Mouse (Mus musculus) thymus, postnatal 14 days (tissue): Measurements from ENCODE around the gene Calcoco1.
A peak's percentile ranks its signal among the peaks of the same experiment; 100 is the strongest.

Experiments
- DNase-seq: peaks from one replicate; pipeline ENCODE4 v3.0.0; 2021

Calcoco1 gene

GRCm38 (mm10) chr15:102721980-102722475, at the start of gene Calcoco1:
Gene Calcoco1, minus strand, starts transcription at chr15:102722178.
- peak; percentile 94 for DNase-seq

DNA sequence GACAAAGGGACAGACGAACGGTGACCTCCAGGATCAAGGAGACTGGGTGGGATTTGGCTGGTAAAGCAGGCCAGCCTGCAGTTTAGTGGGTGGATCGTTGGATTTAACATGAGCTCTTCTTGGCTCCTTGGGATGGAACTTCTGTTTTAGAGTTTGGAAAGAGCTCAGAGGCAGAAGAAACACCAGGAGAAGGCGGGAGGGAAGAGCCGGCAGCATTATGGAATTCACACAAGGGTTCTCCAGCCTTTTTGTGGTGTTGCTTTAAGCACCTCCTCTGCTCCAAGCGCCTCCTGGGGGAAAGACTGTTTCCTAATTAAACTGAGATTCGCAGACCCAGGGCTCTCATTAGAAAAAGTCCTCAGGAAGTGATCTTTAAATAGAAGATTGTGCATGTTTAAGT, 48.9 kb upstream of the Calcoco1 start:
- no peak for DNase-seq

DNA sequence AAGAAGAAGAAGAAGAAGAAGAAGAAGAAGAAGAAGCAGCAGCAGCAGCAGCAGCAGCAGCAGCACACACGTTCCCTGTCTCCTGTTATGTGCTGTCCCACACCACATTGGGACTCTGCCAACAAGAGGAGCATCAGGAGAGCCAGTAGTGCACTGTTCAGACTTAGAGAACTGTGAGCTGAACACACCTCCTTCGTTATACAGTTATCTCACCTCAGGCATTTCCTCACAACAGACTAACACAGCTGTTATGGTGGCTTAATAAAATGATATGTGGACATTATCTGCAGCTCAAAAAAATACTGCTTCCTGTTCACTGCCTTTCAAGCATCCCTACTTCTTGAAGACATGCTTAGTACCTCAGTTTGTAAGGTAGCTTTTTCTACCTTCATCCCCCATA, 43.2 kb upstream of the Calcoco1 start:
- no peak for DNase-seq

- DNase-seq: no peak
Observed at GRCm38 (mm10) chr15:102761745-102762378, 39.9 kb upstream of the Calcoco1 start.

DNA sequence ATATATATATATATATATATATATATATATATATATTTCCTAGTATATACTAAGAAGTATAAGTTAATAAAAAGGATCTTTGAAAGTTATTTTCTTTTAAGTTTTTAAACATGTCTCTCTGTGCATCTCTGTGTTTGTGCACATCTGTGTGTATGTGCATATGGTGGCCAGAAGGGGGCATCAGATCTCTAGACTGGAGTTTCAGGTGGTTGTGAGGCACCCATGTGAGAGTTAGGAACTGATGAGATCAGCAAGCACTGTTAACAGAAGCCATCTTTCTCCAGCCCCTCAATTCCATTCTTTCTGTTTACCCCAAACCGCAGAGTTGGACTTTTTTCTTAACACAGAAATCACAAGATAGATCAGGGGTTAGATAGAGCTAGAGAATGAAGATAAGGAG, 35.7 kb upstream of the Calcoco1 start:
- DNase-seq: no peak

- no peak for DNase-seq
Observed at GRCm38 (mm10) chr15:102755053-102755452, 33.1 kb upstream of the Calcoco1 start.

GRCm38 (mm10) chr15:102754361-102754760, 32.4 kb upstream of the Calcoco1 start:
- no peak for DNase-seq

GRCm38 (mm10) chr15:102753170-102753569, 31.2 kb upstream of the Calcoco1 start:
- peak; percentile 54 for DNase-seq

GRCm38 (mm10) chr15:102752164-102752563, 30.2 kb upstream of the Calcoco1 start:
- DNase-seq: no peak

DNA sequence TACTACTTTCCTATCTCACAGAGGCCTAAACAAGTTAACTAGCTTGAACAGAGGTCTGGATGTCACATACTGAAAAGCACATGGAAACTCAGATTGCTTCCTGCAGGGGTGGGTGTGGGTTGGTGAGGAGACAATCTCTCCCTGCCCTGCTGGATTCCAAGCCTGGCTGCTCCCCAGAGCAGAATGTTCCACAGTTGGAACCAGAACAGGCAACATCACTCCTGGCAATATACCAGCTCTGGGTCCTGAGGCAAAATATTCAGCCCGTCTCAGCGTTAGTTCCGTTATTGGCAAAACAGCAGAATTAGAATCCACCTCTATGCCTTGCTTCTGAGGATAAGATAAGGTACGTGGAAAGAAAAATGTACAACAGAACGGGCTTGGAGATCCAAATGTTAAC, 28.3 kb upstream of the Calcoco1 start:
- DNase-seq: no peak

- DNase-seq: no peak
Observed at GRCm38 (mm10) chr15:102749103-102749502, 27.1 kb upstream of the Calcoco1 start.

- DNase-seq: no peak
Observed at GRCm38 (mm10) chr15:102747853-102748252, 25.9 kb upstream of the Calcoco1 start.

DNA sequence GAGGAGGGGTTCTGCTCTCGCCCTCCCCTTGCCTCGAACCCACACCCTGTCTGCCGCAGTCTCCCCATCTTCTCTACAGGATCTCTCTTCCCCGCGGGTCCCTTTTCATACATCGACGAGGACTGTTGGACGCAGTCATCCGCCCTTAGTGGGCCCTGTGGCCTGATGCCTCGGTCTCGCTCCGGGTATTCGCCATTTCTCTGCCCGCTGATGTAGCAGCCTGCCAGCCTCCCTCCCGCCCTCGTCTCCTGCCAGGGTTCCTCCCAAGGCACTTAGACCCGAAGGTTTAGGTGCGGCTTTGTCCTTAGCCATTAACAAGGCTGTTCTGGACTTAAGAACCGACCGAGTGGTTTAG, 25.3 kb upstream of the Calcoco1 start:
- DNase-seq: no peak

DNA sequence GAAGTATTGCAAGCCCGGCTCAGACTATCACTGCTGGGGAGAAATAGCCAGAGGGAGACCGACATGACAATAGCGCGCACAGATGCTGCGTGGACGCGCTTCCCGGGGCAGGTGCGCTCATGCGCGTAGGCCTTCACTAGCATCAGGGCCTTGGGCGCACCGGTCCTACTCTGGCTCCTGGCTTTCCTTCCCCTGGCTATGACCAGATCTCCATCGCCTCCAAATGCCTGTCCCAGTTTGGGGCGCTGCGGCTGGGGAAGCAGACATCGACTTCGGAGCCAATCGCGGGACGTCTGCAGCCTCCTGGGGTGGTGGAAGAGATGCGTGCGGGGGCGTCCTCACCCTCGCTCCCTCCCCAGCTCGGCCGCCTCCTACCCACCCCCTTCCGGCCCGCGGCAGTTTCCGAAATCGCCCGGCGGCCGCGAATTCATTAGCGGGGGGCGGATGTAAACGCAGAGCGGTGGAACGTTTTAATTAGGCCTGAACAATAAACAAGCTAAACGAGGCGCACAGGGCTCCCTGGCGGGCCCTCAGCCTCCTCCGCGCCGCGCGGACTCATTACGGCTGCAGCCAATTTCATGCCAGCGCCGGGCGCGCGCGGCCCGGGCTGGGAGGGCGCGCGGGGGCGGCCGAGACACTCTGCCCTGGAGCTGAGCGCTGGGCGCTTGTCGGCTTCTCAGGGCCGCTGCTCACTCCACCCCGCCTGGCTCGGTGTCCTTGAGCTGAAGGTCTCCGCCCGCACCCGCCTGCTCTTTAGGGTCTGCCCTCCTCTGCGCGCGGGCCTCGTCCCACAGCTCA, 24.7 kb upstream of the Calcoco1 start:
- no peak for DNase-seq

DNA sequence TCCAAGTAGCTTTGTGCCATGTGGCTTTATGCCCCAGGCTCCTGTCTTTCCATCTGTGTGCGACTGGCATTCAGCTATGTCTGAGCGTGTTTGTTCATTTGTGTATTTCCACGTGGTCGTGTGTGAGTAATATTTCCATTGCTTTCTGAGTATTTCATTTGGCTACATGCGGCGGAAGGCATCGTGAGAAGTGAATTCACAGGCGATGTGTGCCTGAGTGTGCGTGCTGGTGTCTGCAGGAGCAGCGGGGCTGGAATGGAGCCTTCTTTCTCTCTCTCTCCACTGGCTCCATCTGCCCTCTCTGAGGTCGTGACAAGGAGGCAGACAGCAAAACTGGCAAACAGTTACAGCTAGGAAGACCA, 24.1 kb upstream of the Calcoco1 start:
- no peak for DNase-seq

DNA sequence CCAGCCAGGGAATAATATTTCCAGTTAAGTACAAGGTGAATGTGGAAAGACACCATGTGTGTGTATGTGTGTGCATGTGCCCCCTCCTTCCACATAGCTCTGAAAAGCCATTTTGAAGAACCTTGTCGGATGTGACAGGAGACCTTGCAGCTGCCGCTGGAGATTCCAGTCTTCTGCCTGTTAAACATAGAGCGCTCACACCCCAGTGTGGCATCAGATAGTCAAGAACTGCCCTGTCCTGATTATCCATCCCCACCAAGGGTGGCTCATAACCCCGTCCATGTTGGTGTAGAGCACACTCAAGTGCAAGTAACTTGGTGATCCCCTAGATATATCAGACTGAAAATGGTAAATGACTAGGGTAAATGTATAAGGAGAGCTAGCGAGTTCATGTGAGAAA, 23.4 kb upstream of the Calcoco1 start:
- no peak for DNase-seq

DNA sequence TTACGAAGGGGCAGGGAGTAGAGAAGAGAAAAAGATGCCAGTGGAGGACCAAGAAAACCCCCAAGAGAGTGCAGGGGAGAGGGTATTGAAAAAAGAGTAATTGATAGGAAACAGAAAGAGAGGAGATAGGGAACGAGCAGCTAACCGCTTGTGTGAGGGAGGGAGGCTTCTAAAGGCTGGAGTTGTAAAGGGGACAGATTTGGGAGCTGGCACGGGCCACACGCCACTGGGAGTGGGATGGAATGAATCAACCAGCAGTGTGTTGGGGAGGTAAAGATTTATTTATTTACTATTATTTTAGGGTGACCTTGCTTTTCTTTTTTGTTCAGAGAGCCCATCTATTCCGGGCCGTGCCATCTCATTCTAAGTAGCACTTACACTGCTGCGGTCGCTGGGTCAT, 22.9 kb upstream of the Calcoco1 start:
- DNase-seq: no peak

DNA sequence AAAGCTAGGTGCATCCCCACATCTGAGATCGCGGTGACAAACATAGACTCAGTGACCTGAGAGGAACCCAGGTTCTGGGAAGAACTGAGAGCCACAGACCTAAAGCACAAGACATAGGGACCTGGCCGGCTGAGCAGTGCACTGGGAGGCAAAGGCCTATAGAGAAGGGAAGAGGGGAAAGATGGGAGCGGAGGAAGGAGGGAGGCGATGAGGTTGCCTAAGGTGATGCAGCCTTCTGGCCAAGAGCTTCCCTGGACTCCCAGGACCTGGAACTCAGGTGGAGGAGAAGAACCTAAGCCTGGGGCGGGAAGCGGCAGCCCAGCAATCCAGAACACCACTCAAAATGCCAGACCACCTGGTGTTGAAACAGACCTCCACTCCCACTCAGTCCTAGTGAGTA, 22.4 kb upstream of the Calcoco1 start:
- DNase-seq: no peak

GRCm38 (mm10) chr15:102743996-102744395, 22.0 kb upstream of the Calcoco1 start:
- DNase-seq: no peak

DNA sequence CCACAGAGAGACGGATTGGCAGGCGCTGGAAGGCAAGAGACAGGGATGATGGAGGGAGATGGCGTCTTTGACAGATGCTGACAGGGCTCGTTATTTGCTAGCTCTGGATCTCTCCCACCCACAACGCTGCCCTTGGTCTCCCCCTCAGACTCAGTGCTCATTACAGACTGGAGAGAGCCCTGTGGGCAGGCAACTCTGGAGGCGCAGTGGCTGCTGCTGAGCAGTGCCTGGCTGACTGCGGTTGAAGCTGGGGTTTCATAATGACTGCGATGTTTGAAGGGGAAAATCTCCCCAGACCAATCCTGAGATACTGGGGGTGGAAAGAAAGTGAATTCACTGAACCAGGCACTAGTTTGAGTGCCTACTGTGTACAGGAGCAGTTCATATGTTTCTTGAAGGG, 21.2 kb upstream of the Calcoco1 start:
- DNase-seq: no peak

DNA sequence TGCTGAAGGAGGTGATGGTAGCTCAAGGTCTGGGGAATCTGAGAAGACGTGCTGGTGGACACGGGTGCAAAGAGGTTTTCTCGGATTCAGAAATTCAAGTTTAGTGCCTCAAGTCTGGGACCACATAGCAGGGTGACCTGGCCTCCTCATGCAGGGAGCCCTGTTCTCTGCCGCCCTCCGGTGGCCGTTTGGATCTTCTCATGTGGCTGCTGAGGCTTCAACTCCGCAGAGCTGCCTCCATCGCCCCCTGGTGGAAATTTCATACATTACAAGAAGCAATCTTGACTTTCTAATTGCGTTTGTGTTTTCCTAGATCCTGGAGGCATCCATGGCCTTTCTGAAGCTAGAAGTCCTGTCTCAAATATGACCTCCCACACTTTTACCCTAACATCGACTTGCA, 20.6 kb upstream of the Calcoco1 start:
- peak; percentile 92 for DNase-seq

DNA sequence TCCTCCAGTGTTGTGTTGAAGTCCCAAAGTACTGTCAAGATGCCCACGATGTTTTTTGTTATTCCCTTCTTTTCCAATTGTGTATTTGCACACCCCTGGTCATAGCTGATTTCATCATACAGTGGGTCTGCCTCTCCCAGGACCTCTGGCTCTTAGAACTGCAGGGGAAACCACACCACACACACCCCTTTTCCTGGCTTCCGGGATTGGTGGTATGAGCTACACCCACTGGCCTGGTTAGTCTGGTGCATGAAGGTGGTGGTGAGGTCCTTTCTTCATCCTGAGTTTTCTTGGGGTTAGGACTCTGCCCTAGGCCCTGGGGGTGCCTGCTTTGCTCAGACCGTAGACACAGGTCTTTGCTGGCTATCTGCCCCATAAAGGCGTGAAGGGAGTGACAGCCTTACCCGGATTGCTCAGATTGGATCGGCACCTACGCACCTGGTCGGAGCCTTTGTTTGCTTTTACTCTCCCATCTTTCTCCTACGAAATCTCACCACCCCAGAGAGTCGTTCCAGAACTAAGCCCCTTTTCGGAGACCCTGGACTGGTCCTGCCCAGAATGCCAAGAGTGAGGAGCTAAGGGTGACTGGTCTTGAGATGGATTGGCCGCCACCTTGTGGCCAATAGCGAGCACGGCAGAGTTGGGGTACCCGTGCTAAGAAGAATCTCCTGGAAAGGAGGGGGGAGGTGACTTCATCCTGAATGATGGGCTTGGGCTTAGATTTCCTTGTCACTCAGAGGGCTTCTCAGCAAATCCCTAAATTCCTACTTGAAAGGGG, 17.7 kb upstream of the Calcoco1 start:
- DNase-seq: peak; percentile 61

- DNase-seq: no peak
Observed at GRCm38 (mm10) chr15:102738434-102738833, 16.5 kb upstream of the Calcoco1 start.

- DNase-seq: no peak
Observed at GRCm38 (mm10) chr15:102737092-102737491, 15.1 kb upstream of the Calcoco1 start.
